Mouse (Mus musculus) heart, embryonic 10.5 days (tissue): ENCODE results near the gene Gm28539. TPM values are rescaled to one million over a fixed set of nuclear protein-coding genes. Genes with fewer than 3 reads are reported as not detected.

Experiments used
- DNase-seq: peaks from one replicate; pipeline ENCODE4 v3.0.0-alpha.2; 2017; ENCODE audit warnings: low spot score
- H3K27ac ChIP-seq: fragments of 300-500 bp; sonication (generic); 2 replicates; pipeline ENCODE4 v1.5.1; 2016; ENCODE audit warnings: mild to moderate bottlenecking
- H3K27me3 ChIP-seq: fragments of 300-500 bp; sonication (generic); 2 replicates; pipeline ENCODE4 v1.6.1; 2016; ENCODE audit warnings: mild to moderate bottlenecking; ENCODE audit not compliant: poor library complexity, insufficient read depth, severe bottlenecking
- H3K36me3 ChIP-seq: fragments of 300-500 bp; sonication (generic); 2 replicates; pipeline ENCODE4 v1.6.1; 2016; ENCODE audit warnings: mild to moderate bottlenecking, moderate library complexity
- H3K4me1 ChIP-seq: fragments of 300-500 bp; sonication (generic); 2 replicates; pipeline ENCODE4 v1.6.1; 2016; ENCODE audit warnings: mild to moderate bottlenecking
- H3K4me3 ChIP-seq: fragments of 300-500 bp; sonication (generic); 2 replicates; pipeline ENCODE4 v1.5.1; 2016; ENCODE audit warnings: mild to moderate bottlenecking, moderate library complexity
- H3K9me3 ChIP-seq: fragments of 300-500 bp; sonication (generic); 2 replicates; pipeline ENCODE4 v1.6.1; 2016; ENCODE audit warnings: mild to moderate bottlenecking, moderate library complexity
- WGBS: fragments of 180-500 bp; shearing (Covaris S2); methylation state at CpG from one replicate; pipeline ENCODE4 v1.1.7; 2016; 5-methylcytosine and 5-hydroxymethylcytosine counted together
- polyA plus RNA-seq: library from polyadenylated mRNA; unstranded; fragments of >200 nt; fragmentation: Nextera tagmentation; extraction: Ambion mirVana; gene quantifications from 2 replicates; pipeline ENCODE4 v1.2.1, GENCODE M21; 2016

Gene Gm28539
- polyA plus RNA-seq, 1 experiment from 2014 or later = not detected

DNA sequence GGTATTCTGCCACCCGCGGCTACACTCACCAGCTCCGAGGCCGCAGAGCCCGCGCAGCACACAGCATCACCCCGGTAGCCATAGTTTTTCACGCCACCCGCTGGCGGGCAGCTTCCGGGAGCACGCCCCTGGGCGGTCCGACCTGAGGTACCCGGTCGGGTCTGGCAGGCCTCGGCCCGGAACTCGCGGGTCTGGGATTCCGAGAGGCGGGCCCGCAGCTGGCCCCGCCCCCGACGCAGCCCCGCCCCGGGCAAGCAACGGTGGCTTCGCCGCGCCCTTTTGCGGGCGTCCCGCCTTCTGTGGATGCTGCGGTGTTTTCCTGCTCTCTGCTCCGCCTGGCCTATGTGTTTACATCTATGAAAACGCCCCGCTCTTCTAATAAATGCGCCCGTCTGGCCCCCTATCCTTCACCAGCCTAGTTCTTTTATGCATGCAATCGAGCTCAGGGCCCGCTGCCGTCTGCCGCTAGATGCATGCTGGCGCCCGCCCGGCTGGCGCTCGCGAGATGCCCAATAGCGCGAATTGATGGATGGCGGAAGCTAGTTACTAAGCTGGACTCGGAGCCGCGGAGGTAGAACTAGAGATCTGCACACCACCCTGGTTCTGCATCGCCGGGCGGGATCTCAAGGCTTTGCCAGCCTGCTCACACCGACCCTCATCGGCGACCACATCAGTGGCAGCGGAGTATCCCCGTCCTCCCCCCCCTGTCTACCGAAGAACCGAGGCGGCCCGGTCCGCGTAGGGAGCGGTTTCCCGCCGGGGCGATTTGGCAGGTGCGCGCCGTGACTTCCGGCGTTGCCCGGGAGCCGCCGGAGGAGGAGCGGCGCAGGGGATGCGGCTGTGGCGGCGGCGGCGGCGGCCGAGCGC, 40.3 kb downstream of the Gm28539 start, which contains the start of the genes Mrpl40 and Hira:
Mrpl40 (minus strand) TSS at position 421 of the 867 bp plus-strand sequence.
Hira (plus strand) TSS at position 596 of the 867 bp plus-strand sequence.
- DNase-seq = peak; percentile 97
- under 1% methylated on average over 93 of the region's 93 CpGs for WGBS
- H3K36me3 ChIP-seq = peaks cover 45% of the 10 kb centered on the region
- H3K27ac ChIP-seq = peak within 1 kb of the TSS; percentile 93
- H3K4me1 ChIP-seq = peaks cover 10% of the 10 kb centered on the region
- no peaks in the 10 kb centered on the region for H3K9me3 ChIP-seq
- H3K27me3 ChIP-seq = no peaks in the 10 kb centered on the region
- H3K4me3 ChIP-seq = peak within 1 kb of the TSS; percentile 91

GRCm38 (mm10) chr16:18877386-18878090, 41.2 kb downstream of the Gm28539 start:
- WGBS = under 1% methylated on average over 43 of the region's 43 CpGs
- peaks cover 10% of the 10 kb centered on the region for H3K4me1 ChIP-seq
- peak overlapping the region; percentile 91 for H3K4me3 ChIP-seq
- no peaks in the 10 kb centered on the region for H3K27me3 ChIP-seq
- H3K36me3 ChIP-seq = peaks cover 36% of the 10 kb centered on the region
- H3K27ac ChIP-seq = peak overlapping the region; percentile 93
- DNase-seq = peak; percentile 87
- H3K9me3 ChIP-seq = no peaks in the 10 kb centered on the region

GRCm38 (mm10) chr16:18878091-18878720, 41.8 kb downstream of the Gm28539 start:
- H3K27me3 ChIP-seq = no peaks in the 10 kb centered on the region
- H3K36me3 ChIP-seq = peaks cover 33% of the 10 kb centered on the region
- H3K4me1 ChIP-seq = peaks cover 10% of the 10 kb centered on the region
- H3K9me3 ChIP-seq = no peaks in the 10 kb centered on the region
- H3K4me3 ChIP-seq = peak overlapping the region; percentile 91
- 31% methylated on average over 20 of the region's 20 CpGs for WGBS
- no peak for DNase-seq
- peak overlapping the region; percentile 93 for H3K27ac ChIP-seq

GRCm38 (mm10) chr16:18884044-18884443, 47.7 kb downstream of the Gm28539 start:
- H3K4me1 ChIP-seq = peaks cover 5% of the 10 kb centered on the region; the same call in 1 of the 2 replicates
- H3K9me3 ChIP-seq = no peaks in the 10 kb centered on the region
- peaks cover 33% of the 10 kb centered on the region; the same call in 1 of the 2 replicates for H3K36me3 ChIP-seq
- no peak for DNase-seq
- no peak overlapping the region for H3K4me3 ChIP-seq
- H3K27ac ChIP-seq = no peak overlapping the region
- no peaks in the 10 kb centered on the region for H3K27me3 ChIP-seq

- Histone ChIP-seq H3K4me1 (no peaks in the 10 kb centered on the region), H3K9me3 (no peaks in the 10 kb centered on the region), H3K36me3 (peaks cover 32% of the 10 kb centered on the region), H3K27ac (no peak overlapping the region), H3K4me3 (no peak overlapping the region), H3K27me3 (no peaks in the 10 kb centered on the region)
- WGBS = 83% methylated on average over 4 of the region's 4 CpGs
- no peak for DNase-seq
Observed at GRCm38 (mm10) chr16:18893840-18894372, 57.5 kb downstream of the Gm28539 start.

DNA sequence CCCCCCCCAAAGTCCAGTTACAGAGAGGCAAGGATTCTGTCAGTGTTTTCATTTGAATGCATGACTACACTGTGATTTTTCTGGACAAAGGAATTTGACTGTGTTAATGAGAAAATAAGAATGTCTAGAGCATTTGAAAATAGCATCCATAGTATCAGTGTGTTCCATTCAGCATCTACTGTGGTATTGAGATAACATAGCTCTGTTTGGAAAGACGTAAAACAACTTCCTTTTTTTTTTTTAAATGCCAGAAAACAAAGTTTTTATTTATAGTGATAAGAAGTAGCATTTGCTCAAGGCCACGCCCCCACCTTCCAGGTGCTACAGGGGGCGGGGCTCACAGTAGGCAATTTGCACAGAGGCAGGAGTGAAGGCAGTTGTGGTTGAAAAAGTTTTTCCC, 58.9 kb downstream of the Gm28539 start:
- H3K36me3 ChIP-seq = peaks cover 45% of the 10 kb centered on the region
- WGBS = 75% methylated on average over 3 of the region's 3 CpGs

GRCm38 (mm10) chr16:18896429-18896828, 60.0 kb downstream of the Gm28539 start:
- Histone ChIP-seq H3K9me3 (no peaks in the 10 kb centered on the region), H3K36me3 (peaks cover 57% of the 10 kb centered on the region), H3K27ac (no peak overlapping the region), H3K27me3 (no peaks in the 10 kb centered on the region), H3K4me3 (no peak overlapping the region), H3K4me1 (no peaks in the 10 kb centered on the region)
- DNase-seq = no peak
- 78% methylated on average over 10 of the region's 10 CpGs for WGBS

More for the DNA sequence above, 58.9 kb downstream of the Gm28539 start:
- Histone ChIP-seq H3K9me3 (no peaks in the 10 kb centered on the region), H3K4me3 (no peak overlapping the region), H3K4me1 (no peaks in the 10 kb centered on the region), H3K27ac (no peak overlapping the region), H3K27me3 (no peaks in the 10 kb centered on the region)
- DNase-seq = no peak

DNA sequence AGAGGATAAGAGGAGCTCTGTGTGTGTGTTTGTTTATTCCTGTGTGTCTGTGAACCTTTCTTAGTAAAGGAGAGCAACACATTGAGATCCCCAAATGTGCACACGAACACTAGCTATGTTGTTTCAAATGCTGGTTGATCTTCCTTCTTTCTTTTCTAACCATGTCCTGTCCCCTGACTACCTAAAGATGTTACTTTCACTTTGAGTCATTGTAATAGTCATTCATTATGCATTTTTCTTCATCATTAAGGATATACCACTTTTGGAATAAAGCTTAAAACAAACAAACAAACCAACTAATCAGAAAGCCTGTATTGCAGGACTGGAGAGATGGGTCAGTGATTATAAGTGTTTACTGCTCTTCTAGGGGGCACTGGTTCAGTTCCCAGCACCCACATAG, 69.3 kb downstream of the Gm28539 start:
- H3K27me3 ChIP-seq = no peaks in the 10 kb centered on the region
- DNase-seq = no peak
- peaks cover 76% of the 10 kb centered on the region for H3K36me3 ChIP-seq
- no peaks in the 10 kb centered on the region for H3K4me1 ChIP-seq
- WGBS = 88% methylated on average over 1 of the region's 1 CpGs
- no peaks in the 10 kb centered on the region for H3K9me3 ChIP-seq
- no peak overlapping the region for H3K27ac ChIP-seq
- no peak overlapping the region for H3K4me3 ChIP-seq

GRCm38 (mm10) chr16:18916064-18916463, 79.7 kb downstream of the Gm28539 start:
- H3K27me3 ChIP-seq = no peaks in the 10 kb centered on the region
- H3K4me1 ChIP-seq = no peaks in the 10 kb centered on the region
- WGBS = 92% methylated on average over 4 of the region's 4 CpGs
- H3K4me3 ChIP-seq = no peak overlapping the region
- no peak overlapping the region for H3K27ac ChIP-seq
- no peaks in the 10 kb centered on the region for H3K9me3 ChIP-seq
- peak; percentile 11 for DNase-seq
- peaks cover 75% of the 10 kb centered on the region for H3K36me3 ChIP-seq

GRCm38 (mm10) chr16:18921771-18922170, 85.4 kb downstream of the Gm28539 start:
- Histone ChIP-seq H3K4me1 (no peaks in the 10 kb centered on the region), H3K4me3 (no peak overlapping the region), H3K9me3 (no peaks in the 10 kb centered on the region), H3K36me3 (peaks cover 94% of the 10 kb centered on the region), H3K27ac (no peak overlapping the region), H3K27me3 (no peaks in the 10 kb centered on the region)
- whole genome bisulfite sequencing = 88% methylated on average over 2 of the region's 2 CpGs
- peak; percentile 36 for DNase-seq

- no peak overlapping the region for H3K27ac ChIP-seq
Observed at GRCm38 (mm10) chr16:18927963-18928362, 91.6 kb downstream of the Gm28539 start.

GRCm38 (mm10) chr16:18938321-18939082, 102.1 kb downstream of the Gm28539 start:
- no peak overlapping the region for H3K27ac ChIP-seq
- 88% methylated on average over 5 of the region's 5 CpGs for WGBS
- peaks cover 63% of the 10 kb centered on the region for H3K36me3 ChIP-seq
- no peaks in the 10 kb centered on the region for H3K9me3 ChIP-seq
- no peaks in the 10 kb centered on the region for H3K27me3 ChIP-seq
- H3K4me1 ChIP-seq = no peaks in the 10 kb centered on the region
- peak; percentile 39 for DNase-seq
- H3K4me3 ChIP-seq = no peak overlapping the region

More at GRCm38 (mm10) chr16:18927963-18928362, 91.6 kb downstream of the Gm28539 start:
- 100% methylated on average over 1 of the region's 1 CpGs for WGBS
- Histone ChIP-seq H3K36me3 (peaks cover 80% of the 10 kb centered on the region), H3K4me1 (no peaks in the 10 kb centered on the region), H3K27me3 (no peaks in the 10 kb centered on the region), H3K9me3 (no peaks in the 10 kb centered on the region), H3K4me3 (no peak overlapping the region)
- DNase-seq = peak; percentile 61
